Mouse (Mus musculus) embryo, embryonic 10 days (tissue): Measurements from ENCODE around the gene Psen1.

Experiments used
- DNase-seq: peaks from one replicate; pipeline ENCODE4 v3.0.0-alpha.2; 2015; ENCODE audit warnings: low spot score

The Psen1 gene

DNA sequence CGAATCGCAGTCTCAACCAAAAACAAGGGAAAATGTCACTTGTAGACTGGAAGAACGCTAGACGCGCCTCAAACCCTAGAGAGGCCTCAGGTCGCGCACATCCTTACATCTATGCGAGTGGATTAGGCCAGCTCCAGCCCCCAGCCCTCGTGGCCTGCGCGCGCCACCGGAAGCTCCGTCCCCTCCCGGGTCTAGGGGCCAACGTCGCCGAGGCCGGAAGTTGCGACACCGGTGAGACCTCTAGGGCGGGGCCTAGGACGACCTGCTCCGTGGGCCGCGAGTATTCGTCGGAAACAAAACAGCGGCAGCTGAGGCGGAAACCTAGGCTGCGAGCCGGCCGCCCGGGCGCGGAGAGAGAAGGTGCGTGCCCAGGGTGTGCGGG is at the start of gene Psen1:
Gene Psen1 (plus strand): TSS at position 219 of the 382 bp plus-strand sequence.
- DNase-seq = peak; percentile 98

DNA sequence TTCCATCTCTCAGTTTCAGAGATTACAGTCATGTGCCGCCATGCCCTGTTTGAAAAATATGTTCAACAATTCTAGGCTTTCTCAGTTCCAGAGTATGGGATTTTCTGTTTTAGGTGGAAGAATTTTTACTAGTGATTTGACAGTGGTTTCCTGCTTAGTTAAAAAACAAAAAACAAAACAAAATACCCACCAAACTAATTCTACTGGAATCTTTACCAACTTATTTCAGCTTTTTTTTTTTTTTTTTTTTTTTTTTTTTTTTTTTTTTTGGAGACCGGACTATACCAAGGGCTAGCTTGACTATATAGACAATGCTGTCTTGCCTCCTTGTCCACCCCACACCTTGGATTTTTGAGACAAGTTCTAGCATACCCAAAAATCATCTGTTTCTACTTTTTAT is 46.7 kb upstream of the Psen1 start:
- DNase-seq = no peak

GRCm38 (mm10) chr12:83643116-83643515 is 44.8 kb upstream of the Psen1 start:
- DNase-seq = no peak

- DNase-seq = no peak
Measured at GRCm38 (mm10) chr12:83650346-83650745, 37.6 kb upstream of the Psen1 start.

DNA sequence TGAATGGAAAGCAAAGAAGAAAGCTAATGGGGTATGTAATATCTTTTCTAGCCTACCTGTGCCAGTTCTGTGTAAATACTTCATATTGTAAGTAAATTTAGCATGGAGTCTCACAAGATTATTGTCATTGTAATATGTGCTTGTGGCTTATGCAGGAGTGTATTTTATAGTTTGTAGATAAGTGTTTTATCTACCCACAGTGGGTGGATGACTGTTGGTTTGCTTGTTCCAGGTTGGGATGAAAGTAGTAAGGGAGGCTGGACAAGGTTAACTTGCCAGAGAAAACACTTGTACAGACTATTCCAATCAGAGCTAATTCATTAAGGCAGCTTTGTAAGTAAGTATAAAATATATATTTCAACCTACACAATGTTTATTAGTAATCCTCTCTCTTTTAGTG is 36.5 kb upstream of the Psen1 start:
- no peak for DNase-seq

GRCm38 (mm10) chr12:83685466-83685865 is 2.5 kb upstream of the Psen1 start:
- no peak for DNase-seq

DNA sequence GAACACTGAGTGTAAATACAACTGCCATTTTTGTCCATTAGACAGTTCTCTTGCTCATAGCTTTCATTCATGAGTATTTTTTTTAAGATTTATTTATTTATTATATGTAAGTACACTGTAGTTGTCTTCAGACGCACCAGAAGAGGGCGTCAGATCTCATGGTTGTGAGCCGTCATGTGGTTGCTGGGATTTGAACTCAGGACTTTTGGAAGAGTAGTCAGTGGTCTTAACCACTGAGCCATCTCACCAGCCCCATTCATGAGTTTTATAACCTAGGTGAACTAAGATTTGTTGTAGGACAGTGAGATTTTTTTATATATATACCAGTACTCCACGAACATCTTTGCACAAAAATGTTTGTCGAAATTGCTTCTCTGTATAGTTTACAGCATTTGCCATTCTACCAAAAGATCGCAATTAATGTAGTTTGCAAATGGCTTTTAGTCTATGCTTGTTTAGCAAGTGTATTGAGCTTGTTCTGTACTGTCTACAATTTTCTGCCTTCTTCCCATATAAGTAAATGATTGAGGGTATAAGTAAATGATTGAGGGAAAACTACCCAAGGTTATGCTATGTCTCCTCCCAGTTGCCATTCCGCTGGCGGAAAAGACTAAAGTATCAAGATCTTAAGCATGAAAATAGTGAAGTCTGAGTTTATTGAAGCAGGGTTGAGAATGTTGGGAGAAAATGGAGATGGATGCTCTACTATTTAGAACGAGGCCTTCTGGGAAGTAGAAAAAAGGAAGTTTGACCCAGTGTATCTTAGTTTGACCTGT is 1.2 kb upstream of the Psen1 start:
- DNase-seq = no peak

GRCm38 (mm10) chr12:83688316-83689086 is 549 bp downstream of the Psen1 start:
- peak; percentile 44 for DNase-seq

GRCm38 (mm10) chr12:83689087-83689432 is 1.1 kb downstream of the Psen1 start:
- DNase-seq = no peak

DNA sequence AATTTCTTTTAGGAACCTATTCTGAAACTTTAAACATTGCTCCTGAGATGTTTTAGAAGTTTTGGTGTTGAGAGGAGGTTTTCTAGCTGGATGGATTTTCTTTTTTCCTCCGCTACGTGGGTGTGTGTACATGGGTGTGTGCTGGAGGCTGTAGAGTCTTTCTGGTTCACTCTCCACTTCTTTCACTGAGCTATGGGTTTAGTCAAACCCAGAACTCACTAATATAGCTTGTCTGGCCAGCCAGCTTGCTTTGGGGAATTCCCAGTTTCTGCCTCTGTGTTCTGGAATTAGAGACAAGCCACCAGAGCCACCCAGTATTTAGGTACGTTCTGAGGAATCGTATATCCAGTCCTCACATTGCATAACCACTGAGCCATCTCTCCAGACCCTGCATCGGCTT is 6.1 kb downstream of the Psen1 start:
- no peak for DNase-seq

- DNase-seq = no peak
Measured at GRCm38 (mm10) chr12:83694669-83695068, 6.7 kb downstream of the Psen1 start.

DNA sequence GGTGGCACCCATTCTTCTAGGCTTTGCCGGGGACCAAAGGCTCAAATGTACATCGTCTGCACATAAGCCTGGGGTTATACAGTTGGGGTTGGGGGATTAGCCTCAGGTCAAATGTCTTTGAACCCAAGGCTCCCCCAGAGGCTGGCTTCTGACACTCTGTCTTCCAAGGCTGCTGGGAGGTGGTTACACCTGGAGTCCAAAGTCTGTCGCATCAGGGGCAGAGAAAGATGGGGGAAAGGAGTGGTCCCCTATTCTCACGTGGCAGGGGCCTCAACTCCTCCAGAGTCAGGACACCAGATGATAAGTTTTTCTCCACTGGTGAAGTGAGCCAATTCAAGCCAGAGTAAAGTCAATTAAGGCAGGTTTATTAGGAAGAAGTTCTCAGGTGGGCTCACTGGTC is 10.7 kb downstream of the Psen1 start:
- DNase-seq = no peak

GRCm38 (mm10) chr12:83701608-83702007 is 13.7 kb downstream of the Psen1 start:
- DNase-seq = no peak

GRCm38 (mm10) chr12:83702796-83703195 is 14.8 kb downstream of the Psen1 start:
- peak; percentile 11 for DNase-seq

- no peak for DNase-seq
Measured at GRCm38 (mm10) chr12:83706951-83707350, 19.0 kb downstream of the Psen1 start.

DNA sequence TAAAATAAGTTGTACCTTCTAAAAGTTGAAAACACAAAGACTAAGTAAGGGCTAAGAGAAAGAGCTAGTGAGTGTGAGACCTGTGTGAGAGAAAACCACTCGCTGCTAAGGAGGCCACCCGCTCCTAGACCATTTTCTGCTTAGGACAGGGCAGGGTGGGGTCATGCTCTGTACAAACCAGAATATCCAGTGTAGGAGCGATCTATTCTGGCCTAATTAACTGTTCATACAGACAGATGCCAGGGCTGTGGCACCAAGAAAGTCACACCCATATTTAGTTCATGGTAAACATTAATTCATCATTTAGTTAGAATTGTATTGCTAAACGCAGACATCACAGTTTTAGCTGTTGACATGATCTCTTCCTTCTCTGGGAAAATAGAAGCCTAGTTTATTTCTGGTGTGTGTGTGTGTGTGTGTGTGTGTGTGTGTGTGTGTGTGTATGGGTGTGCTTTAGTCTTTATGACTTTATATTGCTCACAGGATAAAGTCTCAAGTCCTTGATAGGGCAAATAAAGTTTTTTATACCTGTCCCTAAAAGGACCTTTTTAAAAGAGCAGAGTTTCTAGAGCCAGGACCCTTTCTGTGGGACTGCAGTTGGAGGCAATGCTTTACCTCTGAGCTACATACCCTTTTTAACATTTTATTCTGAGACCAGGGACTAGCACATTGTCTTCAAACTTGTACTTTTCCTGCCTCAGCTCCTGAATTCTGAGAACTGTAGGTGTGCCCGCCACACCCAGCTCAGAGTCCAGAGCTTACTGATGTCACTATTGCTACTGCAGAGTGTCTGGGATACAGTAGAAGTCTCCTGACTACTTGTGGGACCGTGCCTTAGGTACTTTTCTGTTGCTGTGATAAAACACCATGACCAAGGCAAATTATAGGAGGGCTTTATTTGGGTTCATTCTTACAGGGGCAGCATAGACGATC is 20.5 kb downstream of the Psen1 start:
- no peak for DNase-seq

DNA sequence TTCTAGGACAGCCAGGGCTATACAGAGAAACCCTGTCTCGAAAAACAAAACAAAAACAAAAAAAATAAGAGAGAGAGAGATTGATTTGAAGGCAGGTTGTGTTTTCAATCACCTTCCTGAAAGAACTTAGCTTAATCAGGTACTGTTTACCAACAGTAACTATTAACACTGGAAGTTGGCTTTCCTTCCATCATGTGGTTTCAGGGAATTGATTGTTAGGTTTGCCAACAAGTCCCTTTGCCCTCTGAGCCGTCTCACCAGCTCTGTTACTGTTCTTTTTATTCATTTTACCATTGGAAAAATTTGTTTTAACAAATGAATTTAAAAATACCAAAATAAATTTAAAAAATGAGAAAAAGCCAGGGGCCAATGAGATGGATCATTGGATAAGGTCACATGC is 22.0 kb downstream of the Psen1 start:
- no peak for DNase-seq

DNA sequence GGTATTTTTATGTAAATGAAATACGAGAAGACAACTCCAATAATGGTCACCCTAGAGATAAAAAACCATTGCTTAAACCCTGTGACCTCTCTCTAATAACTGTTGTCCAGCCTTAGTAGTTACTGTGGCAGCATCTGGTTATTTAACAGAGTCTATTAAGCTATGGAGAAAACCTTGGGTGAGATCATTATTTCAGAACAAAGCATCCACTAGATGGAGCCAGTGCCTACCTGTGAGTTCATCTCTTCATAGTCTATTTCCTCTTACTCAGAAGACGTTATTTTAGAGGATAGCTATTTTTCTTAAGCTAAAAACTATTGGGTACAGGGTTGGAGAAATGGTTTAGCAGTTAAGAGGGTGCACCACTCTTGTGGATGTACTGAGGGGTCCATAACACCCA is 25.8 kb downstream of the Psen1 start:
- DNase-seq = peak; percentile 77

DNA sequence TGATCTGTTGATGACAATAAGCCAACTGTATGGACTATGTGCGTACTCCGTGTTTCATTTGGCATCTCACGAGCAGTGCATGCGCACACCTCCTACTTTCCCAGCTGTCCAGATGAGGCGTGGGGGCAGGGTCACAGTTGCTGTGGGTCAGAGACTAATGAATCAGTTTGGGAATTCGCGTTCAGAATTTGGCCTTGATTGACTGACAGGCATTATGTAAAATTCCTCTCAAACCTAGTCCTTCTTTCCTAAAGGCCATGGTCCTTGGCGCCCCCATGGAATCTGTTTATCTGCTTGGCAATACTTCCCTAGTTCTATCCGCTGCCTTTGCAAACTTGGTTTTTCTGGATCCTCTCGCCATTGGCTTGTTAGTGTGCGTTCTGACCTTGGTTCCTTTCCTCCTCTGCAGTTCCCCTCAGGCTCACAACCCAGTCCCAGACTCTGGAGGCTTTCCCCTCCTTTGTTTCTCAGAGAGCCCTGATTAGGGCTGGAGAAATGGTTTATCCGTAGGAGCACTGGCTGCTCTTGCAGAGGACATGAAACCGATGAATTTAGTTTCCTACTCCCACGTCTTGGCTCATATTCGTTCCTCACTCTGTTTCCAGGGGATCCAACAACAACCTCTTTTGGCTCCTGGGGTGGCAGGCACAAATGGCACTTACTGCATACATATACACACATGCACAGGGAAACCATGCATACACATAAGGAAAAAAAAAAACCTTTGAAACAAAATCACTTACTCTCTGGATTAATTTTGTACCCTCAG is 28.6 kb downstream of the Psen1 start:
- DNase-seq = no peak

- DNase-seq = no peak
Measured at GRCm38 (mm10) chr12:83719431-83719830, 31.5 kb downstream of the Psen1 start.

DNA sequence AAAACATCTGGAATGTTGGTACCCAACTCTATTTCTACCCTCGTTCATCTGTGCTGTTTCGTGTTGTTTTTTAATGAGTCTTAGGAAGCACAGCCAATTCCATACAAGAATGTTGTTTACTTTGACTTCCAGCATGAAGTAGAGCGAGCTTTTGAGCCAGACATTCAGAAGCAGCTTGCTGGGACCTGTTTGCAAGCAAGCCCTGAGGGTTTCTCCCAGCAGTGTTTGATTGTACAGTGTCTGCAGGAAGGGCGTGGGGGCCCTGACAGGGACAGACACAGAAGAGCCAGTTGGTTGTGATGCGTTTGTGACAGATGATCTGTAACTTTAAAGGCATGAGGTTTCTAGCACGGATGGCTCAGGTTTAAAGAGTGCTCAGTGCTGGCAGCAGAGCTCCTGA is 33.3 kb downstream of the Psen1 start:
- no peak for DNase-seq

DNA sequence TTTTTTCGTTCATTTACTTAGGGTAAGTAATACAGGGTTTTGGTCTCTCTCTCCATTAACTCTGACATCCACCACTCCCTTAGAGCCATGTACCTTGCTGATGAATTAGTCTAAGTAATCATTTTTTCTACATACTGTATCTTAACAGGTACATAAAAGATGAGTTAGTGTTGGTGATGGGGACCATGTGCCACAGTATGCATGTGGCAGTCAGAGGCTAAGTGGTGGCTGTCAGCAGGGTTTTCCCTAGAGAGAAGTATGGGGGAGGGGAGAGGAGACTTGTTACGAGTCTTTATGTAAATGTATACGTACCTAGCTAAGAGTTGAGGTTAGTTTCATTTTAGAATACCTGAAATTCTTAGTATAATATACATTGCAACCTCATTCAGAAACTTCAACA is 35.1 kb downstream of the Psen1 start:
- no peak for DNase-seq
